Mouse (Mus musculus) testis, adult 2 months (tissue): Measurements from ENCODE around the gene Tmem274. TPM values are rescaled to one million over a fixed set of nuclear protein-coding genes. Genes with fewer than 3 reads are reported as not detected.

ENCODE experiments used
- H3K27ac ChIP-seq: fragments of 200-500 bp; 2 replicates; pipeline ENCODE4 v1.5.1; 2012; ENCODE audit warnings: low read depth, low read length; ENCODE audit not compliant: control insufficient read depth, insufficient read depth
- H3K27me3 ChIP-seq: fragments of 200-500 bp; 2 replicates; pipeline ENCODE4 v1.6.1; 2012; ENCODE audit warnings: mild to moderate bottlenecking, low read length, moderate library complexity; ENCODE audit not compliant: control insufficient read depth, insufficient read depth
- H3K36me3 ChIP-seq: fragments of 200-500 bp; 2 replicates; pipeline ENCODE4 v1.6.1; 2012; ENCODE audit warnings: mild to moderate bottlenecking, low read length; ENCODE audit not compliant: control insufficient read depth, insufficient read depth
- H3K4me1 ChIP-seq: fragments of 200-500 bp; 2 replicates; pipeline ENCODE4 v1.6.1; 2012; ENCODE audit warnings: low read length; ENCODE audit not compliant: control insufficient read depth, insufficient read depth
- H3K4me3 ChIP-seq: fragments of 200-500 bp; 2 replicates; pipeline ENCODE4 v1.5.1; 2012; ENCODE audit warnings: low read depth, mild to moderate bottlenecking, low read length, moderate library complexity, mixed read lengths; ENCODE audit not compliant: control insufficient read depth
- CTCF ChIP-seq: fragments of 200-500 bp; IDR thresholded peaks from 2 replicates; pipeline ENCODE4 v1.5.1; 2012; ENCODE audit warnings: low read depth, mild to moderate bottlenecking, inconsistent platforms, low read length, moderate library complexity; ENCODE audit not compliant: control insufficient read depth, insufficient read depth, insufficient replicate concordance
- POLR2A ChIP-seq: fragments of 200-500 bp; IDR thresholded peaks from 2 replicates; pipeline ENCODE4 v1.6.1; 2012; ENCODE audit warnings: low read depth, mild to moderate bottlenecking, inconsistent platforms, low read length, moderate library complexity; ENCODE audit not compliant: control insufficient read depth
- polyA plus RNA-seq: library from polyadenylated mRNA; depleted of rRNA; stranded (reverse); fragments of >200 nt; gene quantifications from 2 replicates; pipeline ENCODE4 v1.2.3, GENCODE M21; 2012

Tmem274 gene
- polyA plus RNA-seq, 1 experiment = 1.3 TPM

DNA sequence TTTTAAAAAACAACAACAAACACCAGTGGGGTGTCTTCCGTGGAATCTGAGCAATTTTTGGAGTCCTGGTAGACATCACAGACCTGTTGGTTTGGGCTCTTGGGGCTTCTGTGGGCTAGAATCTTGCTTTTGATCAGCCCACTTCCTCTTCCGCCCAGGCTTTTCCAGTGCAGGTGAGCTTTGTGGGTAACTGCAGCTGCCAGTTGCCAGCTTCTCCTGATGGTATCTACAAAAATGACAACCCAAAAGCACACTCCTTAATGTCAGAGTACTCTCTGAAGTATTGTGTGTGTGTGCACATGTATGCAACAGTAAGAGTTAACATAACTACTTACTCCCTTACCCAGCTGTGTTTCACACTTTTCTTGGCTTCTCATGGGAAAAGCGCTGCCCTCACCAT is 7.6 kb upstream of the Tmem274 start:
- Histone ChIP-seq H3K4me3 (no peak overlapping the region), H3K27me3 (no peaks in the 10 kb centered on the region), H3K36me3 (no peaks in the 10 kb centered on the region), H3K4me1 (no peaks in the 10 kb centered on the region), H3K27ac (no peak overlapping the region)
- no peak for TF ChIP-seq POLR2A
- no peak for TF ChIP-seq CTCF

DNA sequence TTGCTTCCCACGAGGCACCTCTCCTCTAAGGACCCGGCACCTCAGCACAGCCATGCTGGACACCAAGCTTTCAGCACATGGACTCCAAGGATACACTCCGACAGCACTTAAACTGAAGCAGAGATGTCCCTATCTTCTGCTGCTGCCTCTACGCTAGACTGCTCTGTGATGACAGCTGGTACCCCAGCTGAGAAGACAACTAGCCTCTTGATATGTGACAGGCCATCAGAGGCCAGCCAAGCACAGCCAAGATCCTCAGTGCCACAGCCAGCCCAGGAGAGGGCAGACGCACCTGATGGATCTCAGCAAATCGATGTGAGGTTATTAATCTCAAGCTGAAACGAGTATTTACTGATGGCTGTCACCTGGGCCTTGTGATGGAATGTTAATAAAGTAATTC is 2.1 kb upstream of the Tmem274 start:
- H3K4me1 ChIP-seq = no peaks in the 10 kb centered on the region; the same call in 1 of the 2 replicates
- TF ChIP-seq POLR2A = no peak
- TF ChIP-seq CTCF = no peak
- no peak overlapping the region for H3K27ac ChIP-seq
- no peak overlapping the region for H3K4me3 ChIP-seq
- no peaks in the 10 kb centered on the region for H3K27me3 ChIP-seq
- no peaks in the 10 kb centered on the region for H3K36me3 ChIP-seq

DNA sequence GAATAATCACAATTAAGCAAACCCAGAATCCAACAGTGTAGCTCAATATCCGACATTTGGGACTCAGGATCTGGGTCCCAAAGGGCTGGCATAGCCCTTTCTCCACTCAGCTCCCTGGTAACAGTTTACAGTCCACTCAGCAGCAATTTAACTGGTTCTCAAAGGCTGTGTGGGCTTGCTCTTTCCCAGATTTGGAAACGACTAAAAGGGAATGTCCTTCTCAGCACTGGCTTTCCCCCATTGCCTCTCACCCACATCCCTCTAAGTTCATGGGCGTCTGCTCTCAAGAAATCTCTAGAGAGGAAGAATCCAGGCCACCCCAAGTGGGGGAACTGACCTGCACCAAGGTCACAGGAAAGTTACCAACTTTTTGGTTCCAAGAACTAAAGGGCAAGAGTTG is 7.4 kb downstream of the Tmem274 start:
- Histone ChIP-seq H3K4me1 (peaks cover 8% of the 10 kb centered on the region), H3K27me3 (no peaks in the 10 kb centered on the region), H3K36me3 (peaks cover 8% of the 10 kb centered on the region), H3K27ac (peak overlapping the region; percentile 80), H3K4me3 (peak overlapping the region; percentile 95)
- TF ChIP-seq CTCF = no peak
- TF ChIP-seq POLR2A = no peak

DNA sequence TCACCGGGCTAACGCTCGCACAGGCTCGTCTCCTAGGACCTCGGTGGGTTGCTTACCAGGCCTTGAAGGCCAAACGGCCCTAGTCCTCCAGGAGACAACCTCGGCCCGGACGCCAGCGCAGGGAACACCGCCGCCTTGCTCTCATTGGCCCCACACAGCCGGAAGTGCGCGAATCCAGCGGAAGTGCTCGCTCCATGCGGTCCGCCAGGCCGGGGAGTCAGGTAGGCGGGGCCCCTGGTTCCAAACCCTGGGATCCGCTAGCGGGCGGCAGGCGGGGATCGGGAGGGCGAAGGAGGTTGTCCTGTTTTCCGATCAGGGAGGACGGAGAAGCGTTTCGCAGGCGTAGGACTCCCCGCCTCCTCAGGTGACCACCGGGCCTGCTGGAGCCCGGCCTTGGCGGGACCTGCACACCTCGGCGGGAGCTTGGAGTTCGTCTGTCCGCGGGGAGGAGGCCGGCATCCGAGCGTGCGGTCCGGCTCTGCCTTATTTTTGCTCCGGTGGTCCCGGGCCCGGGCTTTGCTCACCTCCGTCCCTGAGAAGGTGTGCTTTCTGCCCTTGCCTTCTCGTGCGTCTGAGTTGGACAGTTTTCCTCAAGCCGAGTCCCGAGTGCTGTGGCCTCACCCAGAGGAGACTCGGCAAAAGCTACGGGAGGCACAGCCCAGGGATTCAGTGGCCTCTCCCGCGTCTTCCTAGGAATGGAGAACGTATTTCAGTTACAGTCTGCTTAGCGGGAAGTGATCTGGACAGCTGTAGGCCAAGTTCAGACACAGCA is 8.1 kb downstream of the Tmem274 start, which contains the start of the genes Nmnat1 and Lzic:
TSS of gene Nmnat1 (minus strand) at position 150 of the 772 bp plus-strand sequence.
TSS of gene Lzic (plus strand) at position 177 of the 772 bp plus-strand sequence.
- Histone ChIP-seq H3K27ac (peak within 1 kb of the TSS; percentile 80), H3K4me1 (peaks cover 7% of the 10 kb centered on the region), H3K36me3 (peaks cover 9% of the 10 kb centered on the region), H3K27me3 (no peaks in the 10 kb centered on the region), H3K4me3 (peak within 1 kb of the TSS; percentile 95)
- TF ChIP-seq CTCF = 0 out of 2 replicates have a peak, but pooled peaks have one; percentile 4
- peak; percentile 68 for TF ChIP-seq POLR2A

DNA sequence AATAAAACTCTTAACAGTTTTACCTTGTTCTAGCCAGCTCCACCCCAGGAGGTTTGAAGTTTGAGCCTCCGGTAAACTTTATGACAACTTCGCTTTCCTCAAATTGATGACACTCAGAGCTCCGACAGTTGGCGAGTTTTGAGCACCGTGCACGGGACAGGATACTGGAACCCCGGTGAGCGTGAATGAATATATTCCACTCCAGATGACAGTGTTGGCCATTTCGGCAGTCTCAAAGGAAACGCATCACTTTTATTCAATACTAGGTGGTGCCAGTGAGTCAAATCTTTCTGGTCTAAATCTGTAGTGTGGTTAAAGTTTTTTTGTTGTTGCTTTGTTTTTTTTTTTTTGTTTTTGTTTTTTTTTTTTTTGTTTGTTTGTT is 8.6 kb downstream of the Tmem274 start:
- Histone ChIP-seq H3K4me3 (peak overlapping the region; percentile 95), H3K27ac (peak overlapping the region; percentile 72), H3K36me3 (peaks cover 9% of the 10 kb centered on the region), H3K27me3 (no peaks in the 10 kb centered on the region), H3K4me1 (peaks cover 4% of the 10 kb centered on the region)
- TF ChIP-seq CTCF (no peak), POLR2A (no peak)

DNA sequence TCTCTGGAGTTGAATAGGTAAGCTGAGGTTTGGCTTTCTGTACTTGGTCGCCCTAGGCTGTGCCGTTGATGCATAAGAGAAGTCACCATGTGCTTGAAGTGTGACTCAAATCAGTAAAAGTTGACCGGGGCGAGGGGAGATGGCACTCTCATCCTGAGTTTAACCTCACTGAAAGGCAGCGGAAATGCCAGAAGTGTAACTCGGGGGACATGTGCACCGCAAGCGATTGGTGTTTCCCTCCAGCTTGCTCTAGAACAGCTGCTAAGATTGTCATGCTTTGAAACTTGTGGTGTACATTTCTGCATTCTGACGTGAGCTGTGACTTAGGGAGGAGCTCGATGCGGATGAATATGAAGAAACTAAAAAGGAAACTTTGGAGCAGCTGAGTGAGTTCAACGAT is 10.6 kb downstream of the Tmem274 start:
- Histone ChIP-seq H3K27ac (no peak overlapping the region), H3K36me3 (peaks cover 11% of the 10 kb centered on the region), H3K4me3 (no peak overlapping the region), H3K4me1 (peaks cover 4% of the 10 kb centered on the region), H3K27me3 (no peaks in the 10 kb centered on the region)
- TF ChIP-seq CTCF (no peak), POLR2A (no peak)

DNA sequence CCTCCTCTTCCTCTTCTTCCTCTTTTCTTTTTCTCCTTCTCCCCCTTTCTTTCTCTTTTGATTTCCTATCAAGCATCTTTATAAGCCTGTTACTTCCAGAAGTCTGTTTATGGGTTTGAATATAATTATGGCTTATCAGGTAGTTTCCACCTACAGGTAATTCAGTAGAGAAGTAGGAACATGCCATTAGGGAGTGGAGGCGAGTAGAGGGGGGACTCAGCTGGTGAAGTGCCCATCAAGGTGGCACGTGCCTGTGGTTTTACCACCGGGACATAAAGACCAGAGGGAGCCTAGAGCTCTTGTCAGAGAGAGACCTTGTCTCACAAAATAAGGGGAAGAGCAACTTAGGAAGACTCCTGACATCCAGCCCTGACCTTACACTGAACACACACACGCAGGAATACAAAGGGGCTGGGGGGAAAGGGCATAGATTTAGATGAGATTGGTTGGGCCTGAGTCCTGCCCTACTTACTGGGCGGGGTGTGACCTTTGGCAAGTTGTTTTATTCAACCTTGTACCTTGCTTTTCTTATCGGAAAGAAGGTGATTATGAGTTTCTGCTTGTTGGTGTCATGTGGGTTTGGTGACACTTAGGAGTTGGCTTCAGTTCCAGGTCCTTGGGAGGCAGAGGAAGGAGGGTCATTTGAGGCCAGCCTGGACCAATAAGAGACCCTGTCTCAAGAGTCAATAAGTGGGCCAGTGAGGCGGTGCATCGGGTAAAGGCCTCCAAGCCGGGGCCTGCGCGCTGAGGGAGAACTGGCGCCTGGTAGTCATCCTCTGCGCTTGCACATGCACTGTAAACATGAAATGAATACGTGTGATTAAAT is 12.4 kb downstream of the Tmem274 start:
- Histone ChIP-seq H3K4me3 (no peak overlapping the region), H3K27me3 (no peaks in the 10 kb centered on the region), H3K27ac (no peak overlapping the region), H3K4me1 (peaks cover 1% of the 10 kb centered on the region), H3K36me3 (peaks cover 11% of the 10 kb centered on the region)
- TF ChIP-seq POLR2A (no peak), CTCF (no peak)
